Mouse (Mus musculus): ENCODE results near the gene Amy2a3. TPM values are rescaled to one million over a fixed set of nuclear protein-coding genes. Genes with fewer than 3 reads are reported as not detected.
"Not testable (repeated sequence)": the region's sequence is repeated elsewhere in the genome, so short reads cannot be mapped to it uniquely, and the experiment has no call there.

Amy2a3 gene
- not detected for total RNA-seq (2021)

- not testable (repeated sequence) for DNase-seq (ENCODE audit: extremely low spot score in 1 of 2, low spot score in 1 of 2)
Measured at GRCm38 (mm10) chr3:113323952-113324351, at the start of gene Amy2a3. Gene Amy2a3 (minus strand): TSS chr3:113324052.

- not testable (repeated sequence) for DNase-seq (ENCODE audit: extremely low spot score in 1 of 2, low spot score in 1 of 2)
Measured at GRCm38 (mm10) chr3:113356558-113356957, 32.7 kb upstream of the Amy2a3 start, which contains the start of gene Amy2a2. Gene Amy2a2 (minus strand): TSS chr3:113356658.

- not testable (repeated sequence) for DNase-seq (ENCODE audit: extremely low spot score in 1 of 2, low spot score in 1 of 2)
Measured at GRCm38 (mm10) chr3:113345484-113345883, 21.6 kb upstream of the Amy2a3 start.

- DNase-seq (ENCODE audit: extremely low spot score in 1 of 2, low spot score in 1 of 2), result not testable (repeated sequence)
Measured at GRCm38 (mm10) chr3:113312937-113313336, 10.9 kb downstream of the Amy2a3 start.

GRCm38 (mm10) chr3:113291349-113291748 lies 32.5 kb downstream of the Amy2a3 start, which contains the start of gene Amy2a4:
Gene Amy2a4 (minus strand): TSS chr3:113291449.
- not testable (repeated sequence) for DNase-seq (ENCODE audit: extremely low spot score in 1 of 2, low spot score in 1 of 2)

- not testable (repeated sequence) for DNase-seq (ENCODE audit: extremely low spot score in 1 of 2, low spot score in 1 of 2)
Measured at GRCm38 (mm10) chr3:113280285-113280684, 43.6 kb downstream of the Amy2a3 start.

- not testable (repeated sequence) for DNase-seq (ENCODE audit: extremely low spot score in 1 of 2, low spot score in 1 of 2)
Measured at GRCm38 (mm10) chr3:113279586-113279985, 44.3 kb downstream of the Amy2a3 start.

Other genes starting within 250 kb of the Amy2a3 start
- gene Amy2a5, start 65.2 kb downstream of the Amy2a3 start, total RNA-seq (2021), result under 1 TPM in 1 of 2 experiments, not detected in 1; 0.21 TPM
- gene Amy2a4, start 32.6 kb downstream of the Amy2a3 start, total RNA-seq (2021), result not detected
- not detected for gene Amy2a2, start 32.6 kb upstream of the Amy2a3 start, total RNA-seq (2021)
- gene Amy2a1, start 208.4 kb upstream of the Amy2a3 start, total RNA-seq (2021), result not detected

Data from layer of hippocampus, postnatal 25 days (tissue).